Comparison of ENCODE assay signal across 28 mouse cellular contexts in genomic region chr6:118426666-118427065, GRCm38 (mm10). TPM values are rescaled to one million over a fixed set of nuclear protein-coding genes. Genes with fewer than 3 reads are reported as not detected.
"Had no signal": no experiment of that assay in that cellular context is flagged by ENCODE, and none has a peak within 500 bp of the region (broad histone marks: within the 10 kb centered on the region; RNA-seq: fewer than 3 reads in every experiment).

No protein-coding gene starts in this region.

- DNase-seq: cerebellum, adult 8-10 months; cerebellum, adult 9-10 months; cerebellum, adult 9-11 months; cerebellum, postnatal 10 days; cerebellum, postnatal 14 days; cerebellum, postnatal 25 days; cerebellum, postnatal 36 days; embryo, embryonic 11 days; forebrain, postnatal 0 days; gastrocnemius, adult 2 months; gastrocnemius, postnatal 10 days; gastrocnemius, postnatal 14 days; gastrocnemius, postnatal 25 days; gastrocnemius, postnatal 36 days; heart, adult 2 months had no signal

- H3K27me3 ChIP-seq: embryonic facial prominence, embryonic 12.5 days; embryonic facial prominence, embryonic 13.5 days; embryonic facial prominence, embryonic 15.5 days; forebrain, embryonic 12.5 days; forebrain, embryonic 13.5 days; forebrain, embryonic 15.5 days had no signal

- ATAC-seq: forebrain, embryonic 13.5 days; forebrain, embryonic 14.5 days; forebrain, embryonic 15.5 days; forebrain, embryonic 16.5 days; forebrain, postnatal 0 days had no signal

- H3K4me2 ChIP-seq: embryonic facial prominence, embryonic 12.5 days; embryonic facial prominence, embryonic 13.5 days; embryonic facial prominence, embryonic 15.5 days; forebrain, embryonic 12.5 days; forebrain, embryonic 13.5 days; forebrain, embryonic 15.5 days had no signal

- H3K4me3 ChIP-seq: embryonic facial prominence, embryonic 10.5 days; embryonic facial prominence, embryonic 12.5 days; embryonic facial prominence, embryonic 13.5 days; embryonic facial prominence, embryonic 15.5 days; erythroblast, embryonic 14.5 days; forebrain, embryonic 10.5 days; forebrain, embryonic 12.5 days; forebrain, embryonic 13.5 days; forebrain, embryonic 15.5 days; gastrocnemius, adult 2 months; heart, adult 2 months; heart, embryonic 10.5 days had no signal

RNA-seq across cellular contexts. Expression of gene Zfp248, which starts 28.7 kb away (rescaled TPM):
- polyA plus RNA-seq: erythroblast, embryonic 14.5 days had no signal

RNA-seq across cellular contexts. Expression of gene Zfp9, which starts 52.5 kb away (rescaled TPM):
- total RNA-seq: granulocyte monocyte progenitor cell, adult 5-6 weeks had no signal
- polyA plus RNA-seq: erythroblast, embryonic 14.5 days had no signal
